ENCODE assay signal across 14 mouse cellular contexts in genomic region chr19:29131171-29131570, GRCm38 (mm10).
"Had no signal": no experiment of that assay in that cellular context is flagged by ENCODE, and none has a peak within 500 bp of the region (broad histone marks: within the 10 kb centered on the region; RNA-seq: fewer than 3 reads in every experiment).

No protein-coding gene starts in this region.

- H3K27me3 ChIP-seq: limb, embryonic 12.5 days; limb, embryonic 15.5 days; lung, embryonic 15.5 days; midbrain, embryonic 12.5 days had no signal

- H3K9me3 ChIP-seq: limb, embryonic 12.5 days; limb, embryonic 15.5 days; lung, embryonic 15.5 days; midbrain, embryonic 12.5 days had no signal

- H3K4me3 ChIP-seq: layer of hippocampus, adult 2 months; limb, embryonic 12.5 days; limb, embryonic 15.5 days; lung, embryonic 15.5 days; midbrain, embryonic 12.5 days had no signal

- ATAC-seq: intestine, postnatal 0 days; midbrain, embryonic 16.5 days had no signal

- DNase-seq: layer of hippocampus, adult 9-11 months; lung, adult 18-20 months; thymus, adult 18-20 months; thymus, postnatal 36 days had no signal

- H3K4me1 ChIP-seq: limb, embryonic 15.5 days; lung, embryonic 15.5 days; midbrain, embryonic 12.5 days had no signal

- H3K27ac ChIP-seq: kidney, postnatal 0 days; layer of hippocampus, adult 2 months; limb, embryonic 12.5 days; limb, embryonic 15.5 days; liver, embryonic 14.5 days; lung, embryonic 15.5 days; macrophage; midbrain, embryonic 12.5 days had no signal

- H3K9ac ChIP-seq: limb, embryonic 12.5 days; limb, embryonic 15.5 days; liver, embryonic 14.5 days; lung, embryonic 15.5 days; midbrain, embryonic 12.5 days had no signal

- H3K4me2 ChIP-seq: limb, embryonic 12.5 days; limb, embryonic 15.5 days; lung, embryonic 15.5 days; midbrain, embryonic 12.5 days had no signal
